ENCODE assay signal across 8 mouse cellular contexts in the genomic region with DNA sequence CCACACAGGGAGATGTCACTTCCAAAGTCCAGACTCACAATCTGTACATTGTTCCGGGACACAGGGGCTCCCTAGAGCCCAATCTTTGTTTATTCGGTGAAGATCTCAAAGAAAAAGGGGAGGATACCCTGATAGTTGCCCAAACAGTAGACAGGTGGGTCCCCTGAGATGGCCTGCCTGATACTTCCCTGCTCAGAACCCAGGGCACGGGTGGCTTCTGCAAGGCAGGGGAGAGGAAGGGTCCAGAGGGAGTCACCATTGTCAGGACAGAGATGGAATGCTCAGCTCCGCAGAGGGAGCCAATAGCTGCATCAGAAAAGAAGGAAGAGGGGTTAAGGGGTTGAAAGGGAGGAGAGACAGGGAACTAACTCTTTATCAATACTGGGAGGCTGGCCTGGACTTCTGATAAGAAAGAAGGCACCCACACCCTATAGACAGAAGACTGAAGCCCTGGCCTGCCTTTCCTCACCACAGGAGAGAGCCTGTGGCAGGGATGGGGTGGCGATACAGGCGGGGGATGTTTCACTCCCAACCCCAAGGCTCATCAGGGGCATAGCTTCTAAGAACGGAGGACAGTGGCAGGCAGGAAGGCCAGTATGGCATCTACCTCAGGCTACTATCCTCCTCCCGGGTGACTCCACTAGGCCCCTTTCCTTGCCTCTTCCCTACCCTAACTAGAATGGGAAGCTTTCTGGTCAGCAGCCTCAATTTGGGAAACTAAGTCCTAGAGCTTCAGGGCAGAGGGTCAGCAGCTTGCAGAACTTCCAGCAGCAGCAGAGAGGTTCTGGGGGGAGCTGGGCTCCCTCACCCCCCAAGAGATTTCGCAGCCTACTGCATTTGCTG. TPM values are rescaled to one million over a fixed set of nuclear protein-coding genes. Genes with fewer than 3 reads are reported as not detected.
A peak's percentile ranks its signal among the peaks of the same experiment; 100 is the strongest.
DNase-seq lines count a peak whose midpoint lies in the region; ATAC-seq and TF ChIP-seq lines count a peak whose summit lies in the region.

No protein-coding gene starts in this region.

- peaks cover 3% of the 10 kb centered on the region; the same call in 1 of the 2 replicates for H3K27me3 ChIP-seq in heart, embryonic 13.5 days (replicated peaks)
- H3K27me3 ChIP-seq in midbrain, postnatal 0 days (ENCODE audit: insufficient read depth, low read length): peaks cover 20% of the 10 kb centered on the region; the same call in 1 of the 2 replicates
- H3K27me3 ChIP-seq in midbrain, embryonic 15.5 days (replicated peaks): peaks cover 15% of the 10 kb centered on the region
- H3K27me3 ChIP-seq in intestine, embryonic 15.5 days (replicated peaks): no peaks in the 10 kb centered on the region
- H3K27me3 ChIP-seq in stomach, embryonic 14.5 days (ENCODE audit: control insufficient read depth, insufficient read depth, low read length): no peaks in the 10 kb centered on the region

- no peaks in the 10 kb centered on the region for H3K36me3 ChIP-seq in heart, embryonic 13.5 days
- H3K36me3 ChIP-seq in midbrain, postnatal 0 days (ENCODE audit: insufficient read depth, low read length): no peaks in the 10 kb centered on the region
- no peaks in the 10 kb centered on the region for H3K36me3 ChIP-seq in midbrain, embryonic 15.5 days (replicated peaks)
- H3K36me3 ChIP-seq in intestine, embryonic 15.5 days: no peaks in the 10 kb centered on the region
- no peaks in the 10 kb centered on the region for H3K36me3 ChIP-seq in stomach, embryonic 14.5 days (ENCODE audit: control insufficient read depth, insufficient read depth, low read length)

- no peak for ATAC-seq in heart, embryonic 13.5 days (ENCODE audit: extremely low read depth, insufficient number of reproducible peaks, low FRiP score, low TSS enrichment)
- no peak for ATAC-seq in midbrain, postnatal 0 days (ENCODE audit: low FRiP score)
- ATAC-seq in midbrain, embryonic 15.5 days (replicated peaks): no peak
- no peak for ATAC-seq in intestine, embryonic 15.5 days
- ATAC-seq in stomach, embryonic 14.5 days (ENCODE audit: insufficient number of reproducible peaks, insufficient read depth, low FRiP score, low read depth): no peak

- peak overlapping the region; percentile 66 for H3K4me2 ChIP-seq in heart, embryonic 13.5 days
- peak overlapping the region; percentile 9; the same call in 1 of the 2 replicates for H3K4me2 ChIP-seq in midbrain, postnatal 0 days (ENCODE audit: low read depth, low read length, poor library complexity, severe bottlenecking)
- no peak overlapping the region for H3K4me2 ChIP-seq in midbrain, embryonic 15.5 days
- peak overlapping the region; percentile 86 for H3K4me2 ChIP-seq in intestine, embryonic 15.5 days (replicated peaks)
- H3K4me2 ChIP-seq in stomach, embryonic 14.5 days (replicated peaks; ENCODE audit: low read depth, low read length): peak overlapping the region; percentile 42

- peak overlapping the region; percentile 46 for H3K4me3 ChIP-seq in heart, embryonic 13.5 days
- H3K4me3 ChIP-seq in midbrain, postnatal 0 days (ENCODE audit: low read depth, low read length): no peak overlapping the region
- no peak overlapping the region for H3K4me3 ChIP-seq in midbrain, embryonic 15.5 days
- peak overlapping the region; percentile 51 for H3K4me3 ChIP-seq in intestine, embryonic 15.5 days (replicated peaks)
- H3K4me3 ChIP-seq in stomach, embryonic 14.5 days (ENCODE audit: low read depth, low read length): peak overlapping the region; percentile 38; the same call in 1 of the 2 replicates

- H3K27ac ChIP-seq in heart, embryonic 13.5 days (replicated peaks): no peak overlapping the region
- H3K27ac ChIP-seq in midbrain, postnatal 0 days (ENCODE audit: low read depth, low read length): no peak overlapping the region
- H3K27ac ChIP-seq in midbrain, embryonic 15.5 days: no peak overlapping the region
- peak overlapping the region; percentile 86 for H3K27ac ChIP-seq in intestine, embryonic 15.5 days
- peak overlapping the region; percentile 48; the same call in 1 of the 2 replicates for H3K27ac ChIP-seq in stomach, embryonic 14.5 days (ENCODE audit: low read length)

- no peak overlapping the region for H3K9ac ChIP-seq in heart, embryonic 13.5 days
- no peak overlapping the region for H3K9ac ChIP-seq in midbrain, postnatal 0 days (replicated peaks; ENCODE audit: low read length, poor library complexity, severe bottlenecking)
- H3K9ac ChIP-seq in midbrain, embryonic 15.5 days: no peak overlapping the region
- H3K9ac ChIP-seq in intestine, embryonic 15.5 days: peak overlapping the region; percentile 66; the same call in 1 of the 2 replicates
- H3K9ac ChIP-seq in stomach, embryonic 14.5 days (replicated peaks; ENCODE audit: low read depth, low read length): peak overlapping the region; percentile 46; the same call in 1 of the 2 replicates

- WGBS in heart, embryonic 13.5 days: 35% methylated on average over 9 of the region's 9 CpGs
- WGBS in midbrain, postnatal 0 days: 53% methylated on average over 9 of the region's 9 CpGs
- 34% methylated on average over 9 of the region's 9 CpGs for WGBS in midbrain, embryonic 15.5 days
- 45% methylated on average over 9 of the region's 9 CpGs for WGBS in intestine, embryonic 15.5 days
- WGBS in stomach, embryonic 14.5 days: 51% methylated on average over 9 of the region's 9 CpGs

- no peaks in the 10 kb centered on the region for H3K9me3 ChIP-seq in heart, embryonic 13.5 days
- no peaks in the 10 kb centered on the region for H3K9me3 ChIP-seq in midbrain, postnatal 0 days (ENCODE audit: low read length)
- H3K9me3 ChIP-seq in midbrain, embryonic 15.5 days: no peaks in the 10 kb centered on the region
- no peaks in the 10 kb centered on the region for H3K9me3 ChIP-seq in intestine, embryonic 15.5 days
- no peaks in the 10 kb centered on the region for H3K9me3 ChIP-seq in stomach, embryonic 14.5 days (ENCODE audit: control insufficient read depth, low read depth, low read length)

- H3K4me1 ChIP-seq in heart, embryonic 13.5 days: peaks cover 61% of the 10 kb centered on the region
- H3K4me1 ChIP-seq in midbrain, postnatal 0 days (ENCODE audit: insufficient read depth, low read length): peaks cover 5% of the 10 kb centered on the region; the same call in 1 of the 2 replicates
- H3K4me1 ChIP-seq in midbrain, embryonic 15.5 days: peaks cover 19% of the 10 kb centered on the region
- H3K4me1 ChIP-seq in intestine, embryonic 15.5 days (replicated peaks): peaks cover 59% of the 10 kb centered on the region
- peaks cover 55% of the 10 kb centered on the region for H3K4me1 ChIP-seq in stomach, embryonic 14.5 days (ENCODE audit: control insufficient read depth, insufficient read depth, low read length)

- DNase-seq in heart, adult 8-10 months (ENCODE audit: low spot score): no peak
- no peak for DNase-seq in midbrain, postnatal 0 days (ENCODE audit: low spot score)
- DNase-seq in right cerebral cortex, postnatal 10 days (ENCODE audit: low spot score in 2 of 2): no peak
- DNase-seq in left cerebral cortex, adult 8-10 months (ENCODE audit: low spot score in 2 of 2): no peak

- TF ChIP-seq CTCF in midbrain, postnatal 0 days (IDR thresholded peaks at IDR 0.05): no peak

RNA-seq across cellular contexts. Expression of a gene that starts 1.3 kb away (rescaled TPM):
- polyA plus RNA-seq in heart, embryonic 13.5 days (2015; fragmentation: Nextera tagmentation; extraction: Ambion mirVana): 2.4 and 3.2 TPM in 2 replicates
- total RNA-seq in heart, adult 8-10 months (2022): 10 to 100 TPM; 11.2 to 19.9 (median 15.0) TPM
- total RNA-seq in midbrain, postnatal 0 days (2014; rRNA removed): 5.9 and 15.8 TPM in 2 replicates
- 3.4 and 3.7 TPM in 2 replicates for polyA plus RNA-seq in midbrain, postnatal 0 days (2015; fragmentation: Nextera tagmentation; extraction: Ambion mirVana)
- polyA plus RNA-seq in midbrain, embryonic 15.5 days (2015; fragmentation: Nextera tagmentation; extraction: Ambion mirVana): 2.5 and 3.0 TPM in 2 replicates
- 7.2 and 9.0 TPM in 2 replicates for polyA plus RNA-seq in intestine, embryonic 15.5 days (2015; fragmentation: Nextera tagmentation; extraction: Ambion mirVana)
- polyA plus RNA-seq in stomach, embryonic 14.5 days (2014; fragmentation: Nextera tagmentation; extraction: Ambion mirVana): 4.9 and 6.8 TPM in 2 replicates
- 10 to 100 TPM; 20.2 to 54.7 (median 33.7) TPM for total RNA-seq in left cerebral cortex, adult 8-10 months (2022)

RNA-seq across cellular contexts. Expression of a gene that starts 51.5 kb away (rescaled TPM):
- polyA plus RNA-seq in heart, embryonic 13.5 days (2015; fragmentation: Nextera tagmentation; extraction: Ambion mirVana): 0.62 TPM in 1 of 2 replicates, not detected in the other
- not detected for total RNA-seq in heart, adult 8-10 months (2022)
- total RNA-seq in midbrain, postnatal 0 days (2014; rRNA removed): 0.93 and 1.9 TPM in 2 replicates
- 6.9 and 12.5 TPM in 2 replicates for polyA plus RNA-seq in midbrain, postnatal 0 days (2015; fragmentation: Nextera tagmentation; extraction: Ambion mirVana)
- polyA plus RNA-seq in midbrain, embryonic 15.5 days (2015; fragmentation: Nextera tagmentation; extraction: Ambion mirVana): 8.9 and 11.0 TPM in 2 replicates
- polyA plus RNA-seq in intestine, embryonic 15.5 days (2015; fragmentation: Nextera tagmentation; extraction: Ambion mirVana): 0.28 TPM in 1 of 2 replicates, not detected in the other
- 0.41 and 1.4 TPM in 2 replicates for polyA plus RNA-seq in stomach, embryonic 14.5 days (2014; fragmentation: Nextera tagmentation; extraction: Ambion mirVana)
- total RNA-seq in left cerebral cortex, adult 8-10 months (2022): 1 to 10 TPM in 1 of 4 experiments, under 1 TPM in 1, not detected in 2; 0.75 to 1.7 TPM

Comparison
In these comparisons a context has a peak if more than half of its experiments do, and no peak if none do; other contexts are left out.
1. H3K27ac ChIP-seq: peak in intestine, embryonic 15.5 days (single experiment) and stomach, embryonic 14.5 days (single experiment); none in heart, embryonic 13.5 days (single experiment), midbrain, postnatal 0 days (single experiment) and midbrain, embryonic 15.5 days (single experiment).
2. H3K4me3 ChIP-seq: peak in heart, embryonic 13.5 days (single experiment), intestine, embryonic 15.5 days (single experiment) and stomach, embryonic 14.5 days (single experiment); none in midbrain, postnatal 0 days (single experiment) and midbrain, embryonic 15.5 days (single experiment).
3. H3K9ac ChIP-seq: peak in intestine, embryonic 15.5 days (single experiment) and stomach, embryonic 14.5 days (single experiment); none in heart, embryonic 13.5 days (single experiment), midbrain, postnatal 0 days (single experiment) and midbrain, embryonic 15.5 days (single experiment).